Mouse (Mus musculus): Measurements from ENCODE around the gene Neurl1a. TPM values are rescaled to one million over a fixed set of nuclear protein-coding genes. Genes with fewer than 3 reads are reported as not detected.

The Neurl1a gene
- total and polyA plus RNA-seq, 3 experiments, result 0.03 TPM; not detected in 2

GRCm38 (mm10) chr19:47291307-47292080 is 112.9 kb downstream of the Neurl1a start:
- Histone ChIP-seq H3K9me3 (replicated peaks; ENCODE audit: insufficient read depth, low read length) (no peaks in the 10 kb centered on the region), H3K9ac (ENCODE audit: control insufficient read depth, low read depth, low read length, poor library complexity, severe bottlenecking) (no peak overlapping the region), H3K27ac (ENCODE audit: control insufficient read depth, low read depth, low read length) (no peak overlapping the region), H3K27me3 (ENCODE audit: control insufficient read depth in 1 of 2, insufficient read depth in 2 of 2, low read length in 2 of 2) (no peaks in the 10 kb centered on the region), H3K4me3 (ENCODE audit: control insufficient read depth in 1 of 2, insufficient read depth in 1 of 2, low read depth in 2 of 2, low read length in 2 of 2) (no peak overlapping the region), H3K4me1 (ENCODE audit: control insufficient read depth in 1 of 2, insufficient read depth in 2 of 2, low read length in 2 of 2) (no peaks in the 10 kb centered on the region), H3K79me2 (ENCODE audit: control insufficient read depth, insufficient read depth, low read length, poor library complexity) (no peaks in the 10 kb centered on the region), H3K36me3 (ENCODE audit: control insufficient read depth in 1 of 2, insufficient read depth in 2 of 2, low read length in 2 of 2) (no peaks in the 10 kb centered on the region)
- DNase-seq (ENCODE audit: low read depth, low spot score), result no peak
- TF ChIP-seq GATA1 (IDR thresholded peaks at IDR 0.05; ENCODE audit: low read depth, low read length) (no peak), TCF12 (IDR thresholded peaks at IDR 0.05; ENCODE audit: low read depth, low read length) (no peak), KAT2A (conservative IDR thresholded peaks at IDR 0.05; ENCODE audit: low read depth, low read length) (no peak), CHD2 (IDR thresholded peaks at IDR 0.05; ENCODE audit: low read length) (no peak), USF1 (IDR thresholded peaks at IDR 0.05; ENCODE audit: low read depth, low read length) (no peak), CTCF (IDR thresholded peaks at IDR 0.05 in 2 of 3, conservative IDR thresholded peaks at IDR 0.05 in 1 of 3; ENCODE audit: control insufficient read depth in 1 of 3, insufficient read depth in 1 of 3, low read depth in 2 of 3, low read length in 3 of 3, poor library complexity in 1 of 3, severe bottlenecking in 1 of 3) (no peak), TAL1 (IDR thresholded peaks at IDR 0.05; ENCODE audit: low read length) (no peak), MAX (IDR thresholded peaks at IDR 0.05; ENCODE audit: low read length) (no peak), SIN3A (IDR thresholded peaks at IDR 0.05; ENCODE audit: low read length) (no peak), MEF2A (IDR thresholded peaks at IDR 0.05; ENCODE audit: extremely low read depth, insufficient replicate concordance, low read depth, low read length, poor library complexity, severe bottlenecking) (no peak), E2F4 (IDR thresholded peaks at IDR 0.05; ENCODE audit: borderline replicate concordance, low read depth, low read length) (no peak), ELF1 (IDR thresholded peaks at IDR 0.05; ENCODE audit: low read depth, low read length) (no peak), GABPA (IDR thresholded peaks at IDR 0.05; ENCODE audit: low read depth, low read length) (no peak), NELFE (IDR thresholded peaks at IDR 0.05; ENCODE audit: low read depth, low read length) (no peak), UBTF (IDR thresholded peaks at IDR 0.05; ENCODE audit: borderline replicate concordance, insufficient read depth, low read depth, low read length) (no peak)

DNA sequence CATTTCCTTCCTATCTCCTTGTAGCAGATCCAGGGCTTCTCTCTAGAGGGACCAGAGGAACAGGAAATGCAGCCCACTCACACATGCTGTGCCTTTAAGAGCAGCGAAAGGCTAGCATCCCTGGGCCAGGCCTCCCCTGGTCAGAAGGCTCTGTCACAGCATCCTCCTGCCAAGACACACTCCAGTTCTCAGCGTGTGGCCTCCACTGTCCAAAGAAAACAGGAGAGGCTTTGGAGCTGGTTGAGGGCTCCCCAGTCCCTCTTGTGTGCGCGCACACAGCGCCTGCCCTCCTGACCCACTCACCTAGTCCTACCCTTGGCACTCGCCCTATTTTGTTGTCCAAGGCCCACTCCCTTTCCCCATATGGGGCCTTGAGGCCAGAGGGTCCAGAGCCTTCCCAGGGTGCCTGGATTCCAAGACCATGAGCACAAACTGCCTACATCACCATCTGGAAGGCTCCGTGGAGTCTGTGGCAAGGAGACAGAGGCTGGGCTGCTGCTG is 113.9 kb downstream of the Neurl1a start:
- no peak overlapping the region for H3K27ac ChIP-seq (ENCODE audit: control insufficient read depth, low read depth, low read length)
- H3K9me3 ChIP-seq (replicated peaks; ENCODE audit: insufficient read depth, low read length), result no peaks in the 10 kb centered on the region
- no peak overlapping the region for H3K9ac ChIP-seq (ENCODE audit: control insufficient read depth, low read depth, low read length, poor library complexity, severe bottlenecking)
- H3K27me3 ChIP-seq (ENCODE audit: control insufficient read depth in 1 of 2, insufficient read depth in 2 of 2, low read length in 2 of 2), result no peaks in the 10 kb centered on the region
- DNase-seq (ENCODE audit: low read depth, low spot score), result no peak
- TF ChIP-seq MXI1 (IDR thresholded peaks at IDR 0.05; ENCODE audit: low read depth, low read length), result no peak
- no peak for TF ChIP-seq E2F4 (IDR thresholded peaks at IDR 0.05; ENCODE audit: borderline replicate concordance, low read depth, low read length)
- TF ChIP-seq ELF1 (IDR thresholded peaks at IDR 0.05; ENCODE audit: low read depth, low read length), result no peak
- TF ChIP-seq ZC3H11A (IDR thresholded peaks at IDR 0.05; ENCODE audit: low read depth, low read length), result no peak
- no peak for TF ChIP-seq NELFE (IDR thresholded peaks at IDR 0.05; ENCODE audit: low read depth, low read length)
- TF ChIP-seq GABPA (IDR thresholded peaks at IDR 0.05; ENCODE audit: low read depth, low read length), result no peak
- no peak for TF ChIP-seq BHLHE40 (IDR thresholded peaks at IDR 0.05; ENCODE audit: borderline replicate concordance, low read depth, low read length)
- TF ChIP-seq CHD1 (IDR thresholded peaks at IDR 0.05; ENCODE audit: low read depth, low read length), result no peak
- no peak for TF ChIP-seq TAL1 (IDR thresholded peaks at IDR 0.05; ENCODE audit: low read length)
- no peak for TF ChIP-seq SMC3 (IDR thresholded peaks at IDR 0.05; ENCODE audit: low read depth, low read length)
- no peak for TF ChIP-seq MAZ (IDR thresholded peaks at IDR 0.05; ENCODE audit: low read depth, low read length)
- no peak for TF ChIP-seq EP300 (IDR thresholded peaks at IDR 0.05; ENCODE audit: low read depth in 1 of 2, low read length in 2 of 2)
- no peak for TF ChIP-seq MYC (IDR thresholded peaks at IDR 0.05; ENCODE audit: low read depth, low read length)
- TF ChIP-seq ZKSCAN1 (IDR thresholded peaks at IDR 0.05; ENCODE audit: low read depth, low read length), result no peak
- no peak for TF ChIP-seq KAT2A (conservative IDR thresholded peaks at IDR 0.05; ENCODE audit: low read depth, low read length)
- TF ChIP-seq RCOR1 (IDR thresholded peaks at IDR 0.05; ENCODE audit: low read depth, low read length), result no peak
- TF ChIP-seq MYB (IDR thresholded peaks at IDR 0.05; ENCODE audit: low read depth, low read length), result no peak
- no peak for TF ChIP-seq ZMIZ1 (IDR thresholded peaks at IDR 0.05; ENCODE audit: low read depth, low read length)
- no peaks in the 10 kb centered on the region for H3K79me2 ChIP-seq (ENCODE audit: control insufficient read depth, insufficient read depth, low read length, poor library complexity)
- no peaks in the 10 kb centered on the region for H3K36me3 ChIP-seq (ENCODE audit: control insufficient read depth in 1 of 2, insufficient read depth in 2 of 2, low read length in 2 of 2)
- no peaks in the 10 kb centered on the region for H3K4me1 ChIP-seq (ENCODE audit: control insufficient read depth in 1 of 2, insufficient read depth in 2 of 2, low read length in 2 of 2)
- H3K4me3 ChIP-seq (ENCODE audit: control insufficient read depth in 1 of 2, insufficient read depth in 1 of 2, low read depth in 2 of 2, low read length in 2 of 2), result no peak overlapping the region

All from MEL (cell line).